ENCODE assay signal across 9 mouse cellular contexts in genomic region chr7:29517178-29517577, GRCm38 (mm10). TPM values are rescaled to one million over a fixed set of nuclear protein-coding genes. Genes with fewer than 3 reads are reported as not detected.
DNase-seq lines count a peak whose midpoint lies in the region; ATAC-seq and TF ChIP-seq lines count a peak whose summit lies in the region.
"Had no signal": no experiment of that assay in that cellular context is flagged by ENCODE, and none has a peak within 500 bp of the region (broad histone marks: within the 10 kb centered on the region; RNA-seq: fewer than 3 reads in every experiment).

No protein-coding gene starts in this region.

- ATAC-seq in heart, embryonic 15.5 days (replicated peaks; ENCODE audit: insufficient number of reproducible peaks, insufficient read depth, low FRiP score, low read depth) = no peak
- no peak for ATAC-seq in hindbrain, embryonic 12.5 days (ENCODE audit: low FRiP score)
- no peak for ATAC-seq in liver, postnatal 0 days
- no peak for ATAC-seq in granulocyte monocyte progenitor cell, adult 5-6 weeks (replicated peaks; ENCODE audit: poor library complexity, severe bottlenecking)

- no peak for TF ChIP-seq CTCF in liver, postnatal 0 days (IDR thresholded peaks at IDR 0.05; ENCODE audit: low read depth)

- intact Hi-C loops in heart, postnatal 25 days (cut with DNase I) = loop anchor here (5.0 kb wide), 2 partner anchors 60 to 755 kb away; no protein-coding TSS in a partner anchor

- WGBS in heart, embryonic 15.5 days = 75% methylated on average over 5 of the region's 5 CpGs
- WGBS in hindbrain, embryonic 12.5 days = 71% methylated on average over 5 of the region's 5 CpGs
- WGBS in liver, postnatal 0 days (ENCODE audit: insufficient replicate concordance) = 61% methylated on average over 5 of the region's 5 CpGs

- H3K9ac ChIP-seq in heart, embryonic 15.5 days = no peak overlapping the region
- peak overlapping the region; percentile 90 for H3K9ac ChIP-seq in hindbrain, embryonic 12.5 days
- no peak overlapping the region for H3K9ac ChIP-seq in liver, postnatal 0 days (replicated peaks)

- peak overlapping the region; percentile 98 for H3K4me2 ChIP-seq in heart, embryonic 15.5 days
- H3K4me2 ChIP-seq in hindbrain, embryonic 12.5 days (replicated peaks) = peak overlapping the region; percentile 93
- H3K4me2 ChIP-seq in liver, postnatal 0 days (ENCODE audit: low read depth, low read length) = peak overlapping the region; percentile 92

- H3K4me3 ChIP-seq in heart, embryonic 15.5 days = peak overlapping the region; percentile 92
- H3K4me3 ChIP-seq in hindbrain, embryonic 12.5 days = peak overlapping the region; percentile 89
- H3K4me3 ChIP-seq in liver, postnatal 0 days (ENCODE audit: low read depth, low read length) = no peak overlapping the region

- H3K27ac ChIP-seq in heart, embryonic 15.5 days = no peak overlapping the region
- H3K27ac ChIP-seq in hindbrain, embryonic 12.5 days = no peak overlapping the region
- H3K27ac ChIP-seq in liver, postnatal 0 days (ENCODE audit: low read depth) = no peak overlapping the region
- H3K27ac ChIP-seq: macrophage had no signal

- no peaks in the 10 kb centered on the region for H3K36me3 ChIP-seq in heart, embryonic 15.5 days
- H3K36me3 ChIP-seq in hindbrain, embryonic 12.5 days = no peaks in the 10 kb centered on the region
- H3K36me3 ChIP-seq in liver, postnatal 0 days (replicated peaks; ENCODE audit: insufficient read depth, low read length) = no peaks in the 10 kb centered on the region

- no peaks in the 10 kb centered on the region for H3K9me3 ChIP-seq in heart, embryonic 15.5 days (replicated peaks)
- no peaks in the 10 kb centered on the region for H3K9me3 ChIP-seq in hindbrain, embryonic 12.5 days (replicated peaks)
- H3K9me3 ChIP-seq in liver, postnatal 0 days (ENCODE audit: low read length) = no peaks in the 10 kb centered on the region

- H3K4me1 ChIP-seq in heart, embryonic 15.5 days (replicated peaks) = peaks cover 12% of the 10 kb centered on the region
- H3K4me1 ChIP-seq in hindbrain, embryonic 12.5 days = peaks cover 20% of the 10 kb centered on the region
- H3K4me1 ChIP-seq in liver, postnatal 0 days (ENCODE audit: insufficient read depth) = peaks cover 6% of the 10 kb centered on the region

- DNase-seq in heart, postnatal 25 days (ENCODE audit: low spot score) = no peak
- peak; percentile 53 for DNase-seq in brain, adult 2 months (ENCODE audit: low read depth, low spot score)
- DNase-seq in liver, postnatal 0 days = no peak
- no peak for DNase-seq in adrenal gland, adult 2 months
- no peak for DNase-seq in T-cell, adult 2 months (ENCODE audit: low spot score)

- H3K27me3 ChIP-seq in heart, embryonic 15.5 days = peaks cover 51% of the 10 kb centered on the region
- H3K27me3 ChIP-seq in hindbrain, embryonic 12.5 days = no peaks in the 10 kb centered on the region
- H3K27me3 ChIP-seq in liver, postnatal 0 days (ENCODE audit: insufficient read depth, low read length) = no peaks in the 10 kb centered on the region

- no peak for TF ChIP-seq EP300 in liver, postnatal 0 days (IDR thresholded peaks at IDR 0.05; ENCODE audit: low read depth)

RNA-seq across cellular contexts. Expression of gene Sipa1l3, which starts 1.3 kb away (rescaled TPM):
- polyA plus RNA-seq in heart, embryonic 15.5 days (2015; fragmentation: Nextera tagmentation; extraction: Ambion mirVana) = 2.2 and 7.3 TPM in 2 replicates
- 1 to 10 TPM; 8.8 to 9.4 TPM for total RNA-seq in heart, postnatal 25 days (2021)
- 15.9 and 18.3 TPM in 2 replicates for polyA plus RNA-seq in hindbrain, embryonic 12.5 days (2016; fragmentation: Nextera tagmentation; extraction: Ambion mirVana)
- polyA plus RNA-seq in liver, postnatal 0 days (2015; fragmentation: Nextera tagmentation; extraction: Ambion mirVana) = 1.6 and 1.7 TPM in 2 replicates
- 10 to 100 TPM; 27.1 to 57.8 TPM for total RNA-seq in adrenal gland, adult 2 months (2021)
- polyA plus RNA-seq in adrenal gland, adult 2 months (2012; rRNA removed) = 69.8 and 77.7 TPM in 2 replicates
- 39.4 and 43.1 TPM in 2 replicates for total RNA-seq in granulocyte monocyte progenitor cell, adult 5-6 weeks (2014; fragmentation: Nextera tagmentation)
- 5.8 and 6.2 TPM in 2 replicates for total RNA-seq in granulocyte monocyte progenitor cell, adult 5-6 weeks (2017)
